Mouse (Mus musculus) gastrocnemius, postnatal 10 days (tissue): ENCODE measurements around the gene Etl4. TPM values are rescaled to one million over a fixed set of nuclear protein-coding genes. Genes with fewer than 3 reads are reported as not detected.
A peak's percentile ranks its signal among the peaks of the same experiment; 100 is the strongest.

Experiments used
- DNase-seq: peaks from one replicate; pipeline ENCODE4 v3.0.0; 2021; ENCODE audit warnings: mixed read lengths
- microRNA-seq, 2 experiments: library from miRNA; unstranded; fragments of <30 nt; microRNA quantifications; one replicate each; pipeline ENCODE4 v1.2.0; 2021
- total RNA-seq, 2 experiments: library from RNA; stranded (reverse); gene quantifications; 2 replicates each; pipeline ENCODE4 v1.2.3; 2021

Etl4 gene
- total RNA-seq, 2 experiments from 2014 or later: 38.2 to 51.1 TPM

GRCm38 (mm10) chr2:20764566-20765090 is 855.0 kb downstream of the Etl4 start:
- no peak for DNase-seq

- DNase-seq: no peak
Observed at GRCm38 (mm10) chr2:20768681-20769080, 859.1 kb downstream of the Etl4 start.

- DNase-seq: no peak
Observed at GRCm38 (mm10) chr2:20770171-20770570, 860.6 kb downstream of the Etl4 start.

GRCm38 (mm10) chr2:20774462-20774861 is 864.9 kb downstream of the Etl4 start:
- DNase-seq: no peak

- no peak for DNase-seq
Observed at GRCm38 (mm10) chr2:20776171-20776704, 866.7 kb downstream of the Etl4 start.

GRCm38 (mm10) chr2:20777931-20778330 is 868.4 kb downstream of the Etl4 start:
- DNase-seq: peak; percentile 36

- peak; percentile 48 for DNase-seq
Observed at GRCm38 (mm10) chr2:20779484-20780381, 870.2 kb downstream of the Etl4 start.

GRCm38 (mm10) chr2:20801236-20801890 is 891.8 kb downstream of the Etl4 start:
- DNase-seq: no peak

- peak; percentile 39 for DNase-seq
Observed at GRCm38 (mm10) chr2:20811506-20811905, 901.9 kb downstream of the Etl4 start.

GRCm38 (mm10) chr2:20813986-20814385 is 904.4 kb downstream of the Etl4 start:
- DNase-seq: no peak

- DNase-seq: no peak
Observed at GRCm38 (mm10) chr2:20818226-20818625, 908.6 kb downstream of the Etl4 start.

- DNase-seq: no peak
Observed at GRCm38 (mm10) chr2:20826258-20826657, 916.7 kb downstream of the Etl4 start.

GRCm38 (mm10) chr2:20830882-20831281 is 921.3 kb downstream of the Etl4 start:
- no peak for DNase-seq

- no peak for DNase-seq
Observed at GRCm38 (mm10) chr2:20831608-20832406, 922.2 kb downstream of the Etl4 start.

GRCm38 (mm10) chr2:20849346-20849745 is 939.8 kb downstream of the Etl4 start:
- no peak for DNase-seq

Small RNA genes within 50 kb of the gene (microRNA-seq; reads per million reads assigned to microRNA genes)
- 0 reads per million in 2 experiments for gene Gm44457
